Mouse (Mus musculus): ENCODE data around the gene Ninj1. TPM values are rescaled to one million over a fixed set of nuclear protein-coding genes. Genes with fewer than 3 reads are reported as not detected.

The Ninj1 gene
- 100 to 1,000 TPM; 111 to 152 (median 131) TPM for total RNA-seq (2022)

DNA sequence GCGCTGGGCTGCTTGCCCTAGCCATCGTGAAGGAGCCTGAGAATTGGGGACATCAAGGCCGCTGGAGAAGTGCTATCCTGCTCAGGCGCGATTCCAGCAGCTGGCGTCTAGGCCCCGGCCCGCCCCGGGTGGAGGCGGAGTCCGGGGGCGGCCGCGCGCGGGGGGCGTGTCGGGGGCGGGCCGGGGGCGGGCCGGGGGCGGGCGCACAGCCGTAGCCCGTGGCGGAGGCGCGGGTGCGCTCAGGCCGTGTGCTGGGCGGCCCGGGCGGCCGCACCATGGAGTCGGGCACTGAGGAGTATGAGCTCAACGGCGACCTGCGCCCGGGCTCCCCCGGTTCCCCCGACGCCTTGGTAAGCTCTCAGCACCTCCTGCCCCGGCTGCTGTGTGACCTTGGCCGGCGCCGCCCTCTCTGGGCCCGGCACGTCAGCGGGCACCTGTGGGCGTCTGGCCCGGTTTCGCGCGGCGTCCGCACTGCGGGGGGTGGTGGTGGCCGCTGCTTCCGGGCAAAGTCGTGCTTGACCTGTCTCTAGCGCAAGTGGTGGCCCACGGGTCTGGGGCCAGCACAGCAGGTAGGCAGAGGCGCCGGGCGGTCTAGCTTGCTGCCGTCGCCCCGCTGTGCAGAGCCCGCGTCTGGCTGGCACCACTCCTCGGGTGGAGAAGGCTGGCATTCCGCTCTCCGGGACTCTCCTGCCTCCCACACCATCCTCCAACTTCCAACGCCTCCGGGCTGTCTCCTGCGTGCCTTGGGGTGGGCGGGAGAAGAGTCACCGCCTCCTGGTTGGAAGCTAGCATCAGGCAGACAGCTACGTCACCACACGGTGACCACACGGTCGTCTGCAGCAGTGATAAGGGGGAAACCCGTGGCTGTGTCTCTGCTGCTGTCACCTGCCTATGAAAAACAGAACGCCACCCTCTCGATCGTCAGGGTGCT, at the start of gene Ninj1:
TSS of gene Ninj1 (plus strand) at position 198 of the 931 bp plus-strand sequence.
- DNase-seq (ENCODE audit: low spot score) = peak; percentile 79

DNA sequence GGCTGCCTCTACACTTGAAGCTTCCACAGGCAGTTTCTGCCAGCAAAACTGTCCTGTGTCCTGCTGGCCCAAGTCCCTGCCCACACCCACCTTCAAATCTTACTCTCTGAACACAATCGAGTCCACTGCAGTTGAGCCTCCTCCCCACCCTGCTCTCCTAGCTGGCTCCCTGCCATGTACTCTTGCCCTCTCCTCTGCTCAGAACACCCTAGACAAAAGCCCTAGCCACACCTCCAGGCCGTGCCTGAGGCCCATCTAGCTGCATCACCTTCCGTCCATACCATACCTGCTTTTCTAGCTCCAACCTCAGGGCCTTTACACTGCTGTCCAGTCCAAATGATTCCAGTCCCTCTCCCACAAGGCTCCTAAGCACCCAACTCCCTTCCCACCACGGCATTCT, 46.7 kb upstream of the Ninj1 start:
- DNase-seq (ENCODE audit: low spot score) = no peak

DNA sequence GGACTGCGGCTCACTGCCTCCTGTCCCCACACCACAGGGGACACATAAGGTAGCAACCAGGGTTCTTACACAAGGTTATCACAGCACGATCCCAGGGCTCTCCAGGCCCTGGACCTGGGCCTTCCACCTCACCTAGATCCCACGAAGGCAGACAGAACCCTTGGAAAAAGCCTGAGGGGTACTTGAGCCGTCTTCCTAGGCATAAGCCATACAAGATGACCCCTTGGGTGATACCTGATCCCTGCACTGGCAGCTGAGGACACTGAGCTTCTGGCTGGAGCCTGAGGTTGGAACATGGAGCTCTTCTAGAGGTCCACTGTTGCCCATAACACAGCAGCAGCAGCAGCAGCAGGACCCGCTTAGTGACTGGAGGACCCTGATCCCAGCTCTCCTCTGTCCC, 44.9 kb upstream of the Ninj1 start:
- DNase-seq (ENCODE audit: low spot score) = no peak

DNA sequence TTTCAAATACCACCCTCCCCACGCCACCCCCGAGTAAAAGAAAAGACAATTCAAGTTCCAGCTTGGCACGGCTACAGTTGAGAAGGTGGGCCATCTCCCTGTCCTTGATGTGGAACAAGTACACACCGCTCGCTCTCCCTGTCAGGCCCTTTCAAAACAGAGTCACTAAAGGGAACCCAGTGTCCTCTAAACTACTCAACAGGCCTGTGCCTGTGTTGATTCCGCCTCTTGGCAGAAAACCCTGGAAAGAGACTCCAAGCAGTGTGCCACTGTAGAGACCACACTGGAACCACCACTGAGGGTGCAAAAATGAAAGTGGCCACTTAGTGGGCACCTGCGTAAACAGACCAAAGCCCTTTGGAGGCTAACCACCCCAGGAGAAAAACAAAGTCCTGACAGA, 44.0 kb upstream of the Ninj1 start:
- no peak for DNase-seq (ENCODE audit: low spot score)

DNA sequence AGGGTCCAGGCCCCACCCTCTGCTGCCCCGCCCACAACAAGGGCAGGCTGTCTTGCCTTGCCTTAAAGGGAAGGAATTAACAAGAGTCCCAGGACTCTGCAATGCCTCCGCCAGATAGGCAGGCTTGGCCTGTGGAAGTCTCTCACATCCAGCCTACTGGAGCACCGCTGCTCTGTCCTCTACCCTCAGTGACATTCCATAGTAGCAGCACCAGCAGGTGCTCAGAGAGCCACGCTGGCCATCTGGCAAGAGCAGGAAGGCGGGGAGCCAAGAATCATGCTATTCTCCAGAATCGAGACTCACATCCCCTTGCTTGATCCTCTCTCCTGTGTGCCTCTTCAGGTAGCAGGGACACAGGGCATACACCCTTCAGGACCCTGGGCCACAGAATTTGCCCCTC, 42.8 kb upstream of the Ninj1 start:
- DNase-seq (ENCODE audit: low spot score) = no peak

DNA sequence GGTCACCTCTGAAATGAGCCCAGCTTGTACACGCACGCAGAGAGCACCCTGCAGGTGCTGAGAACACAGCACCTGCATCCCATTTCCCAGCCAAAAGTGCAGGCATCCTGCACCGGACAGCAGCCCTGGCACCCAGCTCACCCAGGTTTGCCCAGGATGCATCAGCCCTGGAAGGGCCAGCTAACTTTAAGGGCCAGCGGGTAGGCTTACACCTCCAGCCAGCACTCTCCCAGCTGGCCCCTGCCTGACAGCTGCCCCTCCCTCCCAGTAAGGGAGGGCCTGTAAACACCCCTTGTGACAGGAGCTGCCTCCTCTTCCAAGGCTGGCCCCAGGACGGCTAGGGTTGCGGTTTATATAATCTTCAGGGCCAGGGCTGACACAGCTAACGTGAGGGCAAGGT, 41.9 kb upstream of the Ninj1 start:
- no peak for DNase-seq (ENCODE audit: low spot score)

DNA sequence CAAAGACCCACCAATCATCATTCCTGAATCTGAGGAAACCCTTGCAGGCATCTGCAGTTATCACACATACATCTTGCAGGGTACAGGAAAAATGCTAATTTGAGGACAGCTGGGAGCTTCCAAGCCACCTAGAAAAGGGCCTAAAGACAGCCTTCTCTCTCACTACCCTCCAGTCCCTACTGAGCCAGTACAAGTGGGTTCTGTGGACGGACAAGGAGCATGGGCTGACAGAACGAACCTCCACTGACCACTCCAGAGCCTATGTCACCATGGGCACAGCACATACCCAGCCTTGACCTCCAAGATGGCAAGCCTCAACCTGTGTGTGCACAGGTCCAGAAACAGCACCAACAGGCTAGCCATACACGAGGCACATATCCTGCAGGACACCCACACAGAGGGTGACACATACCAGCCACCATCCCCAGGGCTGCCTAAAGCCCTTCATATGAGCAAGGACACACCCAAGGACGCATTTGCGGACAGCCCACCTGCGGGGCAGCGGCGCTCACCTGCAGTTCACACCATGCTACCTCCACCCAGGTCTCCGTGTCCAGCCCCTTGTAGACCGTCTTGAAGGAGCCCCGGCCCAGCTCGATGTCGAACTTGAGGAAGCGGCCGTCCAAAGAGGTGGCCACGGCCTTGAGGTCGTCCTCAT, 41.1 kb upstream of the Ninj1 start:
- no peak for DNase-seq (ENCODE audit: low spot score)

DNA sequence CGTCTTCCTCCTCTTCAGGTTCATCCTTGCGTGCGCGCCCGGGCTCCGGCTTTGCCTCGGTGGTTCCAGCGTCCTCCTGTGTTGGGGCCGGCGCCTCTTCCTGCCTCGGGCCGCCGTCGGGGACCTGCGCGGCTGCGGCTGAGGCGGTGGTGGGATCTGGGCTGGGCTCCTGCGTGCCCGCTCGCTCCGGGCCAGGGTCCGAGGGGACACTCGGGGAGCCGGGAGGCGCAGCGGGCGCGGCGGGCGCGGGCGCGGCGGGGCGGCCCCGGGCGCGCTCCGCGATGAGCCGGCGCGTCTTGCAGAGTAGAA, 40.6 kb upstream of the Ninj1 start:
- DNase-seq (ENCODE audit: low spot score) = no peak

DNA sequence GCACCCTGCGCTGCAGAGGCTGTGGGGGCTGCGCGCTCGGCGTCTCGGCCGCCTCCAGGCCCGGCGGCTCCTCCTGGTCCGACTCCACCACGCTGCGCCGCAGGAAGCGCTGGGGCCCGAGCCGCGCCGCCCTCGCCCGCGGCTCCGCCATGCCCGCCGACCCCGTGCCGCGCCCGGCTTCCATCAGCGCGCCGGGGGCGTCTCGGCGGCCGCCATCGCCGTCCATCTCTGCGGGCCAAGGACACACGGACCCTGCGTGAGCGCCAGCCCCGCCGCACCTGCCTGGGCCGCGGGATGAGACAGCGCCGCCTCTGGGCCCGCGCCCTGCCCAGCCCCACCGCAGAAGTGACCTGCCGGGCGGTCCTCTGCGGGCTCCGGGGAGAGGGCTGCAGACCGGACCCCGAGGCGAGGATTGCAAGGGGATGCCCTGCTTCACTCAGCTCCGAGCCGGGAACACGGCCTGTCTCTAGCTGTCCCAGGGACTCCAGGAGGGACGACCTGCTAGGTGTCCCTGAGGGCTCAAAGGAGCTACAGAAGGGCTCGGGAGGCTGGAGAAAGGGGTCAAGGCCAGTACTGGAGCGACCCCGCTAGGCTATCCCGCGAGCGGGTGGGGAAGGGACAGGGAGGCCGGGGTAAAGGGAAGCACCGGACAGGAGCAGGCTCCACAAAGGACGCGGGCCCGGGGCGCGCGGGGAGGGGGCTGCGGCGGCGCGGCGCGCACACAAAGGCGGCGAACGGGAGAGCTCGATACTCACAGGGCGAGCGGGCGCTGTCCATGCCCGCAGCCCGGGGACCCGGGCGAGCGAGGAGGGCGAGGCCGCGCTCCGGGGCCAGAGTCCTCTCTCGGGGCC, 40.1 kb upstream of the Ninj1 start:
- DNase-seq (ENCODE audit: low spot score) = no peak

DNA sequence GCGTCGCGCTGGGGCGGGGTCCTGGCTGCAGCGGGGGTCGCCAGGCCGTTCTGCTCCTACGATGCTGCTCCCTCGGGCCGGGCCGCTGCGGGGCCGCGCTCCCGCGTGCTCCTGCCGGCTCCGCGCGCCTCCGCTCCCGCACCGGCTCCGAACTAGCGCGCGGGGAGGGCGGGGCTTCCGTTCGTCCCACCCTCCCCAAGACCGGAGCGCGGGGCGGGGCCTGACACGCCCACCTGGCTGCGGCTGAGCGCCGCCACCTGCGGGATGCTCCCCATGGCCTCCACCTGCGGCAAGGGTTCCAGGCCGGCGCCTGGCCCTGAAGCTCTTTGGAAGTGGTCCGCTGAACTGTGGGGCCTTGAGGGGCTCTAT, 39.4 kb upstream of the Ninj1 start, which contains the start of gene Wnk2:
TSS of gene Wnk2 (minus strand) at position 157 of the 369 bp plus-strand sequence.
- no peak for DNase-seq (ENCODE audit: low spot score)

DNA sequence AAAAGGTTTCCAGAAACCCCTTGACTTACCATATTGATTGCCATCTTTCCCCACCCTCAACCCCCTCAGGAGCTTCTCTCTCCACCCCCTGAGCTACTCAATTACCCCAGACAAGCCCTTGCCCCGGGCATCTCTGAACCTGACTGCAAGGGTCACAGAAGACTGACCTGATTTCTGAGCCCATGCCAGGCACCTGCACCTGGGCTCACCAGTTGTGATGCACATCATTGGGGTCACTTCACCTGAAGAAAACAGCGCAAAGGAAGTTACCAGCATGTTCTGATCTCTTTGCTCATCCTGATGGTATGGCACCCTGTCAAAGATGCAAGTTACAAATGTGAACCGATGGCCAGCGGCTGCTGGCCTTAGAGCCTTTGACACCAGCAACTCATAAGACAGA, 38.6 kb upstream of the Ninj1 start:
- DNase-seq (ENCODE audit: low spot score) = no peak

DNA sequence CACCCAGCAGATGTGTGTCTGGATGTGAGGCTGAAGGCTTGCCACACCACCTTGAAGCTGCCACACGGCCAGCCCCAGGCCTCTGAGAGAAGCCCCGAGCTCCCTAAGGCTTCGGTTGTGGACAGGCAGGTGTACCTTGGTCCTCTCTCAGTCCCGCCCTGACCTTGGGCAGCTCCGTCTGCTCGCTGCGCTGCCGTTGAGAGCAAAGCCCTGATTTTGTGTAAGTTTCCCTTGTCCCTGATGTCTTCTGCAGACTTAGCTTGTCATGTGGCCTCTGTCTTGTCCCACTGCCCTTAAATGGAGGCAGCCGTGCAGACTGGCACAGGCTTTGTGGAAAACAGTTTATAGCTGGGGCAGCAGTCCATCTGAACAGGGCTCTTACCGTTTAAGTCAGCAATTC, 33.3 kb upstream of the Ninj1 start:
- no peak for DNase-seq (ENCODE audit: low spot score)

DNA sequence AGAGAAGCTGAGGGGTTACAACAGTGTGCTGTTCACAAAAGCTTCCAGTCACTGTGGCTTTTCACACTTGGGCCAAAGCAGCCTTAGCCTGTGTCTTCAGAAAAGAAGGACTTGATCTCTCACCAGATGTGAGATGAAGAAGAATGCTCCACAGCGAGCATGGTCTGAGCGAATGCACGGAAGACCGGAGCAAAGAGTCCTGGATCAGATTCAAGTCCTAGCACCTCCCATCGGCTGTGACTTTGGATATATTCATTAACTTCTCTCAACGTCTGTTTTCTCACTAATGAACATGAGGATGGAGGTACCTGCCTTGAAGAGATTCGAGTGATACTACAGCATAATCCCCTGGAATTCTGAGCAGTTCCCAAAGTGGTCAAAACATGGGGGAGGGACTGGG, 32.7 kb upstream of the Ninj1 start:
- DNase-seq (ENCODE audit: low spot score) = no peak

DNA sequence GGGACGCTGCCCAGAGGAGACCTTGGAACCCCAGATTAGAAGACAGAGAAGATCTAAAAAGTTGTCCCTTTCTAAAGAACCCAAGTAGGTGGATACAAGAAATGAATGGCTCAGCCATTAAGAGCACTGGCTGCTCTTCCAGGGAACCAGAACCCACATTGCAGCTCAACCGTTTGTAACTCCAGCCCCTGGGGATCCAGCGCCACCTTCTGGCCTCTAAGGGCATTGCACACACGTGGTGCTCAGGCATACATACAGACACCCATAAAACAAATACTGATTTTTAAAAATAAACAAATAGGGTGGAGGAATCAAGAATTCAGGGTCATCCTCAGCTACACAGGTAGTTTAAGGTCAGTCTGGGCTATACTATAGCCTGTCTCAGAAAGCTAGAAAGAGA, 30.6 kb upstream of the Ninj1 start:
- no peak for DNase-seq (ENCODE audit: low spot score)

DNA sequence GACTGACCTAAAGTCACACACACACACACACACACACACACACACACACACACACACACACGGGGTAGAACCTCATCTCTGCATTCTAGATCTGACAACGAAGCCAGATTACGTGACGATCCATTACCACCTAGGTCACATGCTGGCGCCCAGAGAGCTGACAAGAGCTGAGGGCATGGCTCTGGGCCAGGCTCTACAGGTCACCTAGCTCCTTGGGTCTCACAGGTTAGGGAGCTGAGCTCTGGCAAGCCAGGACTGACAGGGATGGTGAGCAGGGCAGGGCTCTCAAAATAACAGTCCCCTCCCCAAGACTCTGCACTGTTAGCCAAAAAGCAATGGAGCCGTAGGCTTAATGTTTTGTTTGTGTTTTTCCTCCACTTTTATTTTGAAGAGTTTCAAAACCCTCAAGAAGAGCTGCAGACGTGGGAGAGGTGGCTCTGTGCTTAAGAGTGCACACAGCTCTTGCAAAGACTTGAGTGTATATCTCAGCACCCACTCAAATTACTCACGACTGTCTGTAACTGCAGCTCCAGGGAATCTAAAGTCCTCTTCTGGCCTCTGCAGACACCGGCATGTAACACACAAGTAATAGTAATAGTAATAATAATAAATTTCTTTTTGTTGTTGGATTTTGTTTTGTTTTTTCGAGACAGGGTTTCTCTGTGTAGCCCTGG, 29.1 kb upstream of the Ninj1 start:
- DNase-seq (ENCODE audit: low spot score) = no peak

DNA sequence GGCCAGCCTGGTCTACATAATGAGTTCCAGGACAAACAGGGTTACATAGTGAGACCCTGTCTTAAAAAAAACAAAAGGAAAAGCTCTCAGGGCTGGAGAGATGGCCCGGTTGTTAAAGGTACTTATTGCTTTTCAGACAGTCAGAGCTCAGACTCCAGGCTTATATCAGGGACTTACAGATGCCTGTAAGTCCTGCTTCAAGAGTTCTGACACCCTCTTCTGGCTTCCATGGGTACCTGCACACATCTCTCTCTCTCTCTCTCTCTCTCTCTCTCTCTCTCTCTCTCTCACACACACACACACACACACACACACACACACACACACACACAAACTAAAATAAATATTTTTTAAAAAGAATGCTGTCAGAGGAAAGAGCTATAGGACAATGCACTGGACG, 26.0 kb upstream of the Ninj1 start:
- no peak for DNase-seq (ENCODE audit: low spot score)

DNA sequence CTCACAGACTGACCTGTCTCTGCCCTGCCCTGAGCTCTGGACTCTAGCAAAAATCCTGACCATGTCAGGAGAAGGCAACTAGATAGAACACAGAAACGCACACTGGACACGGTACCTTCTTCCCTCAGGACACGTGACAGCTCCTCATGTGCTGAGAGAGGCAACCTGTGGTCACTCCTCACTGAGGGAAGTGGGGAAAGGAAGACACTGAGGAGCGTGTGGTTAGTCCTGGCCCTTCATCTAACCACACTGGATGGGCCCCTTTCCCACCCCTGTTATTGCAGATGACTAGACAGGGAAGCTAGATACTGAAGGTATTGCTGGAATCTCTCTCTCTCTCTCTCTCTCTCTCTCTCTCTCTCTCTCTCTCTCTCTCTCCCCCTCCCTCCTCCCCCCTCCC, 24.6 kb upstream of the Ninj1 start:
- no peak for DNase-seq (ENCODE audit: low spot score)

DNA sequence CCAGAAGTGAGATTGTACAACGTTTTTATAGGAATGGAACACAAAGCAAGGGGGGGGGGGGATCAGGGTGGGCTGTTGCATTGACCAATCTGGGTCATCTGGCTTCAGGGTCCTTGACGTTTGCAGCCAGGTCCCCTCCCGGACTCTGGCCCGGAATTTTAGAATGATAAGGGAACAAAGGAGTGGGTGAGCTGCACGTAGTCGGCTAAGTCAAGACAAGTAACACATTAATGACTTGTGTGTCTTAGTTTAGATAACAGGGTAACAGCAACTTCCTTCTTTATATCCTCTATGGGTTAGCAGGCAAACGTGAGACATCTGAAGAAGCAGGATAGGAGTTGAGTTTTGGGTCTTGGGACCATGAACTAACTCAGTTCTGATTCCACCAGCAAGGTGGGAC, 23.6 kb upstream of the Ninj1 start:
- DNase-seq (ENCODE audit: low spot score) = no peak

DNA sequence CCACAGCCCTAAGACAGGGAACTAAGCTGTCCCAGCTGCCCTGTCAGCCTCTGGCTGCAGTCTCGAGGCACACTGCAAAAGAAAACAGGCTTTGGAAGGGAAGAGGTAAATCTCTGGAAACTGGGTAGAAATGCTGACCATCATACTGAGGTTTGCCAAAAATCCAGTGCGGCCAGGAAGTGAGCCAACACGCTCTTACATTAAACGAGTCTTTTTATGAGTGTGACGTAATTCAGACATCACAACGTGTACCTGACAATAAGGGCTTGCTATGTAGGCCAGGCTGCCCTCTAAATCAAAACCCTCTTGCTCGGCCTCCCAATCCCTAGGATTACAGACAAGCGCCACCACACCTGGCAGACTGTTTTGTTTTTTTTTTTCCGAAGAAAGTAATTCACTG, 20.2 kb upstream of the Ninj1 start:
- DNase-seq (ENCODE audit: low spot score) = no peak

DNA sequence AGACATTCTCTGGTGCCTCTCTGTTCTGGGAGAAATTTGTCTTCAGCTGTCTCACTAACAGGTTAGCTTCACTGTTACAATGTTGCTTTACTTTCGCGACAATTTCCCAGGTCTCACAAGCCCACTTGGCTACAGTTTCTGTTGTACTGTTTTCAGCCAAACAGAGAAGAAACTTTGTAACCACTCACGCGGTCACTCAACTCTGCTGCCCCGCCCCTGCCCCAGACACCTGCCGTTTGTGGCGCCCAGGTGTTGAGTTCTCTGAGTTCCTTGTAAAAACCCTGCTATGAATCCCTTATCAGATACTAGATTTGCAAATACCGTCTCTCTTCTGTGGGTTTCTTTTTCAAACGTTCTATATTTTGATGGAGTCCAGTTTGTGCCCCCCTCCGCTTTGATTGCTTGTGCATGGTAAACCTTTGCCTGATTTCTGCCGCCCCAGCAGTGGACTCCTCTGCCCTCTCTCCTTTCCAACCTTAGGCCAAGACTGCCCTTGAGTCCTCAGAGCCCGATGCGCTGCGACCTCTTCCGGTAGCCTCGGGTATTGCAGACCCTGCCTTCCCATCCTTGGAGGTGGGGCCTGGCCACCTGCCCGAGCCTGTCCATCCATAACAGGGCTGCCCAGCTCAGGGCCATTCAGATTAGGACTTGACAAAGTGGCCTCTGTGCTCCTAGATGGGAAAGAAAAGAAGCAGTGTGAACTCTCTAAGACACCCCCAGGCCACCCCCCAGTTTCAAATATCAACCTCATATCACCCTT, 17.7 kb upstream of the Ninj1 start:
- peak; percentile 85 for DNase-seq (ENCODE audit: low spot score)

DNA sequence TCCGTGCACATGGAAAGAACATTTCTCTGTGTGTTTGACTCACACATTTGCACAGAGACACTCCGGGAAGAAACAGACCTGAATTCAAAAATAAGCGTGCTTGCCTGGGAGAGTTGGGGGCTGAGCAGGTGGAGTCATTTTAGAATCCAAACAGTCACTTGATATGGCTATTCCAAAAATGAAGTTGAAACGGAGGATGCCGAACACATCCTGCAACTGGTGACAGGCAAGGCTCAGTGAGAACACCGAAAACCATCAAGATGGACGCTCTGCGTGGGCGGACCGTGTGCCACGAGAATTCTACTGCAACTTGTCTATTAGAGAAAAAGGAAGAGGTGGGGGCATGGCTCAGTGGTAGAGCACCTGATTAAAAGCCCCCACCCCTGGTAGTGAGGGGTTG, 16.7 kb upstream of the Ninj1 start:
- DNase-seq (ENCODE audit: low spot score) = no peak
